Mouse (Mus musculus) embryo, embryonic 10.5 days (tissue): ENCODE measurements at regions not wholly inside any gene's neighbourhood (a gene's known extent, or its start where the extent isn't known, plus 50 kb on each side); places are given as distances from the start of the nearest gene placed in this dataset.
A peak's percentile ranks its signal among the peaks of the same experiment; 100 is the strongest.

Source experiments
- DNase-seq: peaks from one replicate; pipeline ENCODE4 v3.0.0-alpha.2; 2015; ENCODE audit warnings: low spot score

DNA sequence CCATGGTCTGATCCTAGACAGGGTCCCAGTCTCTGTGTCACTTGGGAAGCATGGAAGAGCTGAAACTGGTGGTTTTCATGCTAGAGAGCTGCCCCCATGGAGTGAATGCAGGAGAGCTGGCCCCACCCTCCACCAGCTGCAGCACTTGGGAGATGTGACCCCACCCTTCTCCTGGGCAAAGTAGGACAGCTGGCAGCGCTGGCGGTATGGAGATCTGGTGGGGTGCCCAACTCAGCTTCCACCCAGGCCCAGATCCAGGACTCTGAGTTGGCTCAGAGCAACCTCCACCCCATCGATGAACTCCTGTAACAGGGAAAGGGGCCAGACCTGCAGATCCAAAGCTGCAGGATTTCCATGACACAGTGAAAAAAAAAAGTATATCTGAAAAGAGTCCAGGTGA lies 115.3 kb upstream of the Flrt2 start:
- DNase-seq = no peak

DNA sequence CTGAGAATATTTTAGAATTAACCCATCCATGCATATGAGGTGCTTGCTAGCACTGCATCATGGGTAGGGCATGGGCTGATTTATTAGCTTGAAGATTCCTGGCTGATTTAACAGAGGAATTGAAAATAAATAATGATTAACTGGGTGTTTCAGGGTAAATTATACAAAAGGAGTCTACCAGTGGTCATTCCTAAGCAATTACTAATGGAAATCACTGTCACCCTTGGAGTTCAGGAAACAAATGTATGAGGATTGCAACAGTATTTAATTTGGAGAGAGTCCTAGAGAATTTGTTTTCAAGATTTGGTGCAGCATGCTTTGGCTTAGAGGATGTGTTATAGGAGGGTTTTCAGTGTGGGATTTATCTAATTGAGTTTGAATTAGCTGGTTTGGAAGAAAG lies 103.0 kb upstream of the Flrt2 start:
- DNase-seq = no peak

DNA sequence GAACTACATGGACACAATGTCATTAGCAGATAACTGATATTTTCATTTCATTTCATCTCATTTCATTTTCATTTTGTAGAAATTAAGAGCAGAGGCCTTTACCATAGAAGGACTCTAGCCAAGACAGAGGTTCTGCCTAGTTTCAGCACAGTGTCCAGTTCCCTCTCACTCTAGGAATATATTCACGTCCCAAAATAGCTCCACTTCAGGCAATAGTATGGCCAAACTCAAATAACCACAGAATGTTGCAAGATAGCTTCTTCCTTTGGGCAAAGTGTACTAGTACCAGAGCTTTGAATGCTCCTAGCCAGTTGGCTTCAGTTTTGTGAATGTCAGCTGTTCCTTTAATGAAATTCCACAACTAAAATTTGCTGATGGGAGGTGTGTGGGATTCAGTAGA lies 72.7 kb upstream of the Flrt2 start:
- DNase-seq = no peak

DNA sequence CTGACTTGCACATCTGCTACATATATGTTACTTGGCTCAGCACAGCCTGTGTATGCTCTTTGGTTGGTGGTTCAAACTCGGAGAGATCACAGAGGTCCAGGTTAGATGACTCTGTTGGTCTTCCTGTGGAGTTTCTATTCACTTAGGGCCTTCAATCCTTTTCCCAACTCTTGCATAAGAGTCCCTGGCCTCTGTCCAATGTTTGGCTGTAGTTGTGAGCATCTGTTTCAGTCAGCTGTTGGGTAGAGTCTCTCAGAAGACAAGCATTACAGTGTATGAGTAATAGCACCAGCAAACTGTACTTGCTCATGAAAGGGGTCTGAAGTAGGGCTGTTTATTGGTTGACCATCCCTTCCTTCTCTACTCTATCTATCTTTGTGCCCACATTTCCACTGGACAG lies 61.0 kb upstream of the Flrt2 start:
- DNase-seq = no peak

DNA sequence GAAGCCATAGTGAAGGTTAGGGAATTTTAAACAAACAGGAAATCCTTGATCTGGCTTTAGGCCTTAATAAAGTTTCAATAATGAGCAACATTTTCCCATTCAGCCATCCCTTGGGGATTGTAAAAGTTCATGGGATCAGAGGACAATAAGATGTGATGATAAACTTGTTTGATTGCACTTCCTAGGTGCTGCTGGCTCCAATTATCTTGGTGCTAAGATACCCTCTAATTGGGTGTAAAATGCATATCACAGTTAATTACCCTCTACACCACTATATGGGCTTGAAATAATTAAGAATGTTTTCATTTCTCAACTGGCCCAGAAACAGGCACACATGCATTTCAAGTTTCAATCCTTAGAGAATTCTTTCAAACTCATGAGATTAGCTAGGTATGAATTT lies 55.4 kb upstream of the Flrt2 start:
- DNase-seq = no peak

DNA sequence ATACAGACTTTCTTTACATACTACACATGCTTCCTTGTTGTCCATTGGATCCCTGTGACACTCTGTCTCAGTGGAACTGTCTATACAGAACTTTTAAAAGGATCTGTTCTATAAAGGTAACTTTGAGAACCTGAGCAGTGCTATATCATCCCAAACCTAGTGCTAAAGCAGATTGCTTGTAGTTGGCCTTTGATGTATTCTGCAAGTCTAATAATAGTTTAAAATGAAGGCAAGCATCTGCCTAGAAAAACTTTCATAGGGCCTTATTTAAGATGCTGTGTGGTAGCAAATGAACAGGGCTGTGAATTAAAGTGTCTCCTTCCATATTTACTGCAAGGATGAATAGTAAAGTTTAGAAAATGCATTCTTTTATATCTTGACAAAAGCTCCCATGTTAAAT lies 52.1 kb upstream of the Flrt2 start:
- DNase-seq = no peak

DNA sequence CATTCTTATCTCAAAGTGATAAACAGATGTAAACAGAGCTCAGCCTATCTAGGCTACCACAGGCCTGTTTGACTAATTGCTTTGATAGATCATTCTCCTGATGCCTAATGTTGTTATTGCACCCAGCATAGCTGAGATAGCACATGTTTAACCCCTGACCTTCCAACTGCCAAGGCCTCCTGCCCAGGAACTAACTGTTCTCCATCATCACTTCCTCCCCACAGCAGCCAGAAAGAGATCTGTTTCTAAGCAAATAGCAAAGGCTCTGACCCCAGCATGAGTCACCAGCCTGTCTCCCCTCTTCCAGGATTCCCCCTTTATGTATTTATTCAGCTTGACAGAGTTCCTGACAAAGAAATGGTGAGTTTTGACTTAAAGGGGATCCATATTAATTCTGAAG lies 50.4 kb upstream of the Flrt2 start:
- DNase-seq = peak; percentile 78
